Mouse (Mus musculus) left cerebral cortex, postnatal 10 days (tissue): Measurements from ENCODE around the gene Qsox1. TPM values are rescaled to one million over a fixed set of nuclear protein-coding genes. Genes with fewer than 3 reads are reported as not detected.

Experiments used
- total RNA-seq, 2 experiments: library from RNA; stranded (reverse); gene quantifications; 2 replicates each; pipeline ENCODE4 v1.2.3; 2021

Qsox1 gene
- total RNA-seq, 2 experiments from 2014 or later, result 30.9 to 32.3 TPM

Other genes with a start within 250 kb of the Qsox1 start
- under 1 TPM in 1 of 2 experiments, not detected in 1; 0.06 TPM for gene Lhx4, start 61.2 kb downstream of the Qsox1 start, total RNA-seq
- gene Cep350, start 160.4 kb upstream of the Qsox1 start, total RNA-seq, result 10 to 100 TPM; 38.6 to 42.6 TPM
- gene Tor1aip2, start 222.5 kb upstream of the Qsox1 start, total RNA-seq, result 10 to 100 TPM; 55.4 to 56.1 TPM
- 10 to 100 TPM; 18.1 to 21.3 TPM for gene Tor1aip1, start 223.6 kb upstream of the Qsox1 start, total RNA-seq